Mouse (Mus musculus) forebrain, embryonic 15.5 days (tissue): Measurements from ENCODE around the gene Tec. TPM values are rescaled to one million over a fixed set of nuclear protein-coding genes. Genes with fewer than 3 reads are reported as not detected.
A peak's percentile ranks its signal among the peaks of the same experiment; 100 is the strongest.
"Not testable (repeated sequence)": the region's sequence is repeated elsewhere in the genome, so short reads cannot be mapped to it uniquely, and the experiment has no call there.

ENCODE experiments used
- ATAC-seq: fragments of 200-750 bp; cut with Nextera tagmentation; replicated peaks from 2 replicates; pipeline ENCODE4 v1.8.0; 2017; ENCODE audit warnings: mild to moderate bottlenecking, moderate TSS enrichment, moderate library complexity
- H3K27ac ChIP-seq: fragments of 300-500 bp; sonication (generic); replicated peaks from 2 replicates; pipeline ENCODE4 v1.5.1; 2015; ENCODE audit warnings: mild to moderate bottlenecking, inconsistent platforms
- H3K27me3 ChIP-seq: fragments of 300-500 bp; sonication (generic); 2 replicates; pipeline ENCODE4 v1.6.1; 2015; ENCODE audit warnings: inconsistent platforms
- H3K36me3 ChIP-seq: fragments of 300-500 bp; sonication (generic); 2 replicates; pipeline ENCODE4 v1.6.1; 2015; ENCODE audit warnings: mild to moderate bottlenecking, inconsistent platforms
- H3K4me1 ChIP-seq: fragments of 300-500 bp; sonication (generic); 2 replicates; pipeline ENCODE4 v1.6.1; 2015; ENCODE audit warnings: inconsistent platforms
- H3K4me2 ChIP-seq: fragments of 300-500 bp; sonication (generic); replicated peaks from 2 replicates; pipeline ENCODE4 v1.6.1; 2015; ENCODE audit warnings: mild to moderate bottlenecking, inconsistent platforms
- H3K4me3 ChIP-seq: fragments of 300-500 bp; sonication (generic); 2 replicates; pipeline ENCODE4 v1.5.1; 2015; ENCODE audit warnings: mild to moderate bottlenecking, inconsistent platforms
- H3K9ac ChIP-seq: fragments of 300-500 bp; sonication (generic); replicated peaks from 2 replicates; pipeline ENCODE4 v1.6.1; 2015; ENCODE audit warnings: mild to moderate bottlenecking, inconsistent platforms
- H3K9me3 ChIP-seq: fragments of 300-500 bp; sonication (generic); 2 replicates; pipeline ENCODE4 v1.6.1; 2016; ENCODE audit warnings: inconsistent platforms
- WGBS: fragments of 180-500 bp; shearing (Covaris S2); methylation state at CpG from one replicate; pipeline ENCODE4 v1.1.7; 2015; ENCODE audit warnings: mixed read lengths; 5-methylcytosine and 5-hydroxymethylcytosine counted together
- polyA plus RNA-seq: library from polyadenylated mRNA; unstranded; fragments of >200 nt; fragmentation: Nextera tagmentation; extraction: Ambion mirVana; gene quantifications from 2 replicates; pipeline ENCODE4 v1.2.1, GENCODE M21; 2015

Gene Tec
- polyA plus RNA-seq, 1 experiment from 2014 or later = 3.5 TPM

- H3K4me2 ChIP-seq = no peak overlapping the region
- no peak overlapping the region for H3K9ac ChIP-seq
- WGBS = 91% methylated on average over 7 of the region's 7 CpGs
- H3K27ac ChIP-seq = no peak overlapping the region
- H3K36me3 ChIP-seq = no peaks in the 10 kb centered on the region
- H3K27me3 ChIP-seq = no peaks in the 10 kb centered on the region
- no peaks in the 10 kb centered on the region for H3K4me1 ChIP-seq
- H3K9me3 ChIP-seq = no peaks in the 10 kb centered on the region
- H3K4me3 ChIP-seq = no peak overlapping the region
- no peak; the same call in 1 of the 2 replicates for ATAC-seq
Measured at GRCm38 (mm10) chr5:72829506-72830067, 38.7 kb downstream of the Tec start.

DNA sequence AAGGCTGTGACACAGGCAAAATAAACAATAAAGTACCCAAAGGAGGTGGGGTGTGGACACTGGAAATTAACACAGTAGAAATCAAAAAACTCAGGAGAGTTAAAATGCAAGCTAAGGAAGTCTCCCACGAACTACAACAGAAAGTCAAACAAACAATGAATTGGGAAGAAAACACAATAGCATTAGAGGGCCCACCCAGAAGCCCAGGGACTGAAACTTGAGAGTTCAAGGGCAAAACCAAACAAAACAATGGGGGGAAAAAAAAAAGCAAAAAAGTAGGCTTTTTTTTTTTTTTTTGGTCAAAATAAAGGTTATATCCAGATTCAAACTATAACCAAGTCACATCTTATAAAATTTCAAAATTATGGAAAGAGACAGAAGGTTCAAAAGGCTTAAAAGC lies 39.9 kb downstream of the Tec start:
- Histone ChIP-seq H3K27ac (no peak overlapping the region), H3K4me2 (no peak overlapping the region), H3K9ac (no peak overlapping the region), H3K27me3 (no peaks in the 10 kb centered on the region), H3K9me3 (no peaks in the 10 kb centered on the region), H3K4me3 (no peak overlapping the region), H3K4me1 (no peaks in the 10 kb centered on the region), H3K36me3 (no peaks in the 10 kb centered on the region)
- no peak for ATAC-seq
- WGBS = 38% methylated on average over 1 of the region's 1 CpGs

DNA sequence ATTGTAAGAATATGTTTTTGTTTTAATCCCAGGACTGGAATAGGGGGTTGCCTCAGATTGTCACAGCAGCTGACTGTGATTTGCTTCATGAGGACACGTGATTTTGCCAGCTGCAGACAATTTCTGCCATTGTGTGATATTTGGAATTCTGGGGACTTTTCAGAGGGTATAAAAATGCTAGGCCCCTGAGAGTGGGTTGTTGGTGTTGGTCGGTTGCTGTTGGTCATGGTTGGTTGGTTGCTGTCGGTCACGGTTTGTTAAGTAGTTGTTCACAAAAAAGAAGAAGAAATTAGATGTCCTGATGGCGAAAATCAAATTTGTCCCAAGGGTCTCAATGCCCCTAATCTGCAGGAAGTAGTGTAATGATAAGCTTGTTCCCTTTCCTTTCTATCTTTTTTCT lies 40.8 kb downstream of the Tec start:
- H3K36me3 ChIP-seq = no peaks in the 10 kb centered on the region
- H3K9me3 ChIP-seq = no peaks in the 10 kb centered on the region
- H3K27me3 ChIP-seq = no peaks in the 10 kb centered on the region
- H3K27ac ChIP-seq = no peak overlapping the region
- H3K4me1 ChIP-seq = no peaks in the 10 kb centered on the region
- ATAC-seq = no peak
- no peak overlapping the region for H3K9ac ChIP-seq
- no peak overlapping the region for H3K4me3 ChIP-seq
- WGBS = 81% methylated on average over 5 of the region's 5 CpGs
- no peak overlapping the region for H3K4me2 ChIP-seq

DNA sequence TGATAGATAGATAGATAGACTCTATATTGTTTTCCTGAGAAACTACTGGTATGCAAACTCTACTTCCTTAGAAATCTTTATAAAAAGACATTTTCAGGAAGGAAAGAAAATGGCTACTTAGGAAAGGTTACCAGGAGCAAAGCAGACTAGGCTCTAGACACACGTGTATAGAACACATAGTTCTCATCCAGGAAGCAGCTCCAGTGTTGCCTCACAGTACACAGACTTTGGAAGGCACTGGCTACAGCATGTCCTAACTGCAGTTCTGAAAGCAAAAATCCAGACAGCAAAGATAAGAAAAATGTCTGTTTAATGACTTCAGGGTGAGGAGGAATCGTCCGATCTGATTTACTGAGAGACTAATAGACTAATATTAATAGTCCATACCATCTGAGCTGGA lies 41.8 kb downstream of the Tec start:
- no peaks in the 10 kb centered on the region for H3K27me3 ChIP-seq
- H3K4me3 ChIP-seq = no peak overlapping the region
- 92% methylated on average over 3 of the region's 3 CpGs for WGBS
- no peaks in the 10 kb centered on the region for H3K9me3 ChIP-seq
- no peaks in the 10 kb centered on the region for H3K36me3 ChIP-seq
- no peak for ATAC-seq
- H3K4me1 ChIP-seq = no peaks in the 10 kb centered on the region
- no peak overlapping the region for H3K9ac ChIP-seq
- no peak overlapping the region for H3K27ac ChIP-seq
- H3K4me2 ChIP-seq = no peak overlapping the region

- Histone ChIP-seq H3K4me1 (peaks cover 3% of the 10 kb centered on the region; the same call in 1 of the 2 replicates), H3K27ac (no peak overlapping the region), H3K4me3 (no peak overlapping the region), H3K4me2 (no peak overlapping the region), H3K9ac (no peak overlapping the region), H3K27me3 (no peaks in the 10 kb centered on the region), H3K36me3 (no peaks in the 10 kb centered on the region), H3K9me3 (no peaks in the 10 kb centered on the region)
- 79% methylated on average over 3 of the region's 3 CpGs for WGBS
- ATAC-seq = no peak
Measured at GRCm38 (mm10) chr5:72820651-72821050, 47.6 kb downstream of the Tec start.

GRCm38 (mm10) chr5:72820036-72820640 lies 48.1 kb downstream of the Tec start:
- H3K4me2 ChIP-seq = no peak overlapping the region
- no peaks in the 10 kb centered on the region for H3K27me3 ChIP-seq
- no peak overlapping the region for H3K27ac ChIP-seq
- H3K9ac ChIP-seq = no peak overlapping the region
- ATAC-seq = no peak
- no peaks in the 10 kb centered on the region for H3K36me3 ChIP-seq
- H3K4me3 ChIP-seq = no peak overlapping the region
- no peaks in the 10 kb centered on the region for H3K9me3 ChIP-seq
- peaks cover 3% of the 10 kb centered on the region; the same call in 1 of the 2 replicates for H3K4me1 ChIP-seq
- WGBS = 86% methylated on average over 8 of the region's 8 CpGs

GRCm38 (mm10) chr5:72818513-72819180 lies 49.6 kb downstream of the Tec start:
- Histone ChIP-seq H3K4me1 (peaks cover 3% of the 10 kb centered on the region; the same call in 1 of the 2 replicates), H3K9ac (no peak overlapping the region), H3K36me3 (no peaks in the 10 kb centered on the region), H3K9me3 (no peaks in the 10 kb centered on the region), H3K4me2 (no peak overlapping the region), H3K4me3 (no peak overlapping the region), H3K27me3 (no peaks in the 10 kb centered on the region), H3K27ac (no peak overlapping the region)
- ATAC-seq = no peak
- 90% methylated on average over 5 of the region's 5 CpGs for WGBS

GRCm38 (mm10) chr5:72817523-72818091 lies 50.7 kb downstream of the Tec start:
- WGBS = 48% methylated on average over 10 of the region's 10 CpGs
- no peaks in the 10 kb centered on the region for H3K27me3 ChIP-seq
- H3K4me2 ChIP-seq = no peak overlapping the region
- no peaks in the 10 kb centered on the region for H3K36me3 ChIP-seq
- ATAC-seq = 0 out of 2 replicates have a peak, but pooled peaks have one; percentile 29
- no peaks in the 10 kb centered on the region for H3K9me3 ChIP-seq
- peaks cover 3% of the 10 kb centered on the region; the same call in 1 of the 2 replicates for H3K4me1 ChIP-seq
- H3K27ac ChIP-seq = no peak overlapping the region
- no peak overlapping the region for H3K9ac ChIP-seq
- H3K4me3 ChIP-seq = no peak overlapping the region

GRCm38 (mm10) chr5:72816960-72817359 lies 51.3 kb downstream of the Tec start:
- H3K4me1 ChIP-seq, H3K9ac ChIP-seq, H3K27me3 ChIP-seq, H3K4me3 ChIP-seq, H3K4me2 ChIP-seq, H3K27ac ChIP-seq, H3K36me3 ChIP-seq, H3K9me3 ChIP-seq, ATAC-seq: not testable (repeated sequence)
- 72% methylated on average over 7 of the region's 7 CpGs for WGBS

- Histone ChIP-seq H3K27me3 (no peaks in the 10 kb centered on the region), H3K4me2 (no peak overlapping the region), H3K9ac (no peak overlapping the region), H3K4me3 (no peak overlapping the region), H3K36me3 (no peaks in the 10 kb centered on the region), H3K27ac (no peak overlapping the region), H3K4me1 (peaks cover 3% of the 10 kb centered on the region; the same call in 1 of the 2 replicates), H3K9me3 (no peaks in the 10 kb centered on the region)
- no peak for ATAC-seq
- 45% methylated on average over 2 of the region's 2 CpGs for WGBS
Measured at GRCm38 (mm10) chr5:72816491-72816890, 51.8 kb downstream of the Tec start.

GRCm38 (mm10) chr5:72816046-72816445 lies 52.2 kb downstream of the Tec start:
- no peak overlapping the region for H3K4me2 ChIP-seq
- peaks cover 3% of the 10 kb centered on the region; the same call in 1 of the 2 replicates for H3K4me1 ChIP-seq
- no peak for ATAC-seq
- no peaks in the 10 kb centered on the region for H3K36me3 ChIP-seq
- WGBS = 86% methylated on average over 1 of the region's 1 CpGs
- no peaks in the 10 kb centered on the region for H3K27me3 ChIP-seq
- H3K4me3 ChIP-seq = no peak overlapping the region
- no peaks in the 10 kb centered on the region for H3K9me3 ChIP-seq
- no peak overlapping the region for H3K27ac ChIP-seq
- no peak overlapping the region for H3K9ac ChIP-seq

DNA sequence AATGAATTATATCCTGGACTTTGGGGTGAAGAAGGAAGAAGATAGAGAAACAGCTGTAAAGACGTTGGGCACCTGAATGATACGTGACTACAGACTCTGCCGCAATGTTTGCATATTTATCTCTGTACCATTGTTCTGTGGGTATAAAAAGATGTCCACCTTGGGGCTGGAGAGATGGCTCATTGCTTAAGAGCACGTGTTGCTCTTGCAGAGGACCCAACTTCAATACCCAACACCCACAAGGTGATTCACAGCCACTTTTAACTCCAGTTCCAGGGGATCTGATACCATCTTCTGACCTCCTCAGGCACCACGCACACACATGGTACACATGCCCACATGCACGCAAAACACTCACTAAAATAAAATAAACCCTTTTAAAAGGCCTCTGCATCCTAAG lies 52.9 kb downstream of the Tec start:
- H3K9ac ChIP-seq = no peak overlapping the region
- H3K4me3 ChIP-seq = no peak overlapping the region
- ATAC-seq = no peak
- H3K9me3 ChIP-seq = no peaks in the 10 kb centered on the region
- H3K27me3 ChIP-seq = no peaks in the 10 kb centered on the region
- no peak overlapping the region for H3K27ac ChIP-seq
- H3K4me2 ChIP-seq = no peak overlapping the region
- peaks cover 3% of the 10 kb centered on the region; the same call in 1 of the 2 replicates for H3K4me1 ChIP-seq
- 91% methylated on average over 6 of the region's 6 CpGs for WGBS
- no peaks in the 10 kb centered on the region for H3K36me3 ChIP-seq
